Mouse (Mus musculus): ENCODE data around the gene Zbtb9. TPM values are rescaled to one million over a fixed set of nuclear protein-coding genes. Genes with fewer than 3 reads are reported as not detected.
A peak's percentile ranks its signal among the peaks of the same experiment; 100 is the strongest.

Zbtb9 gene
- polyA plus RNA-seq, 1 experiment = 10.4 TPM

- Histone ChIP-seq H3K4me1 (ENCODE audit: control insufficient read depth, insufficient read depth, low read length) (peaks cover 34% of the 10 kb centered on the region), H3K27ac (ENCODE audit: insufficient read depth, low read depth, low read length) (no peak overlapping the region), H3K4me3 (ENCODE audit: insufficient read depth, low read length) (no peak overlapping the region)
- TF ChIP-seq CTCF (IDR thresholded peaks at IDR 0.05; ENCODE audit: low read depth, low read length) = no peak
- TF ChIP-seq POLR2A (IDR thresholded peaks at IDR 0.05; ENCODE audit: borderline replicate concordance, low read depth, low read length) = no peak
These were observed 75.7 kb downstream of the Zbtb9 start for GRCm38 (mm10) chr17:27048445-27049239.

GRCm38 (mm10) chr17:27050853-27051252 lies 77.9 kb downstream of the Zbtb9 start:
- Histone ChIP-seq H3K4me3 (ENCODE audit: insufficient read depth, low read length) (no peak overlapping the region), H3K4me1 (ENCODE audit: control insufficient read depth, insufficient read depth, low read length) (peaks cover 33% of the 10 kb centered on the region), H3K27ac (ENCODE audit: insufficient read depth, low read depth, low read length) (no peak overlapping the region)
- TF ChIP-seq CTCF (IDR thresholded peaks at IDR 0.05; ENCODE audit: low read depth, low read length) (no peak), POLR2A (IDR thresholded peaks at IDR 0.05; ENCODE audit: borderline replicate concordance, low read depth, low read length) (no peak)

DNA sequence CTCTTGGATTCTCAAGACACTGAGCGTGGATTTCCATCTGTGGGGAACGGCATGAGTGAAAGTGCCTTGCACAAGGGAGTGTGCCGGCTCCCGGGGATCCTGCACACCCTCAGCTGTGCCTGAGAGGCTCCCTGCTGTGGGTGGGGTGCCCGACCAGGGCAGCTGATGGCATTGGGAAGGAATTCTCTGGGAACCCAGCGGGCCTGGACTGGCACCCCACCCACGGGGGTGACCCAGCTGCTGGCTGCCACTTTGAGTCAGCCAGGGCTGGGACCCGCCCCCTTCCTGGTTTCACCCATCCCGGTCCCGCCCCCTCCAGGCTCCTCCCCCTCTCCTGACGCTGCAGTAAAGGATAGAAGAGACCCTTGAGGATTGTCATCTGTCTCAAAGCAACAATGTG lies 78.5 kb downstream of the Zbtb9 start:
- TF ChIP-seq CTCF (IDR thresholded peaks at IDR 0.05; ENCODE audit: low read depth, low read length) (no peak), POLR2A (IDR thresholded peaks at IDR 0.05; ENCODE audit: borderline replicate concordance, low read depth, low read length) (no peak)
- Histone ChIP-seq H3K27ac (ENCODE audit: insufficient read depth, low read depth, low read length) (no peak overlapping the region), H3K4me1 (ENCODE audit: control insufficient read depth, insufficient read depth, low read length) (peaks cover 30% of the 10 kb centered on the region), H3K4me3 (ENCODE audit: insufficient read depth, low read length) (no peak overlapping the region)

DNA sequence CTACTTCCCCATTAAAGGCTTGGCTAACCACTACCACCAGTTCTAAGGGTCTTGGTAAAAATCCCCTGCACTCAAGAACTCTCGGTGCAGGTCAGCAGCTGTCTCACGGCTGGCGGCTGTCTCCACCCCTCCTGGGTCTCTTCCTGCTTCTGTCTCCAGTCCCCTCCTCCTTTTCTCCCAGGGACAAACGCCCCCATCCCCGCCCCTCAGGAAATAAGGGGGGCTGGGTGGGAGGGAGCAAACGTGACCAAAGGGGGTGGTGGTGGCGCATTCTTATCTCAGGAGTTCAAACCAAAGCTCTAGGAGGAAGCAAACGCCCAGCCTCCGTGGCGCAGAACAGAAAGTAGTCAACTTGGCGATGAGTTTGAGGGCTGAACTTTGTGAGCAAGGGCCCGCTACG lies 83.2 kb downstream of the Zbtb9 start:
- peak overlapping the region; percentile 75 for H3K4me3 ChIP-seq (ENCODE audit: insufficient read depth, low read length)
- H3K4me1 ChIP-seq (ENCODE audit: control insufficient read depth, insufficient read depth, low read length) = peaks cover 28% of the 10 kb centered on the region
- peak overlapping the region; percentile 64 for H3K27ac ChIP-seq (ENCODE audit: insufficient read depth, low read depth, low read length)
- no peak for TF ChIP-seq CTCF (IDR thresholded peaks at IDR 0.05; ENCODE audit: low read depth, low read length)
- TF ChIP-seq POLR2A (IDR thresholded peaks at IDR 0.05; ENCODE audit: borderline replicate concordance, low read depth, low read length) = no peak

- Histone ChIP-seq H3K27ac (ENCODE audit: insufficient read depth, low read depth, low read length) (peak within 1 kb of the TSS; percentile 64), H3K4me3 (ENCODE audit: insufficient read depth, low read length) (peak within 1 kb of the TSS; percentile 75), H3K4me1 (ENCODE audit: control insufficient read depth, insufficient read depth, low read length) (peaks cover 22% of the 10 kb centered on the region)
- TF ChIP-seq CTCF (IDR thresholded peaks at IDR 0.05; ENCODE audit: low read depth, low read length) (no peak), POLR2A (IDR thresholded peaks at IDR 0.05; ENCODE audit: borderline replicate concordance, low read depth, low read length) (no peak)
These were observed 84.0 kb downstream of the Zbtb9 start, which contains the start of gene Itpr3 for GRCm38 (mm10) chr17:27056812-27057516. Gene Itpr3, plus strand, starts transcription at chr17:27057304.

DNA sequence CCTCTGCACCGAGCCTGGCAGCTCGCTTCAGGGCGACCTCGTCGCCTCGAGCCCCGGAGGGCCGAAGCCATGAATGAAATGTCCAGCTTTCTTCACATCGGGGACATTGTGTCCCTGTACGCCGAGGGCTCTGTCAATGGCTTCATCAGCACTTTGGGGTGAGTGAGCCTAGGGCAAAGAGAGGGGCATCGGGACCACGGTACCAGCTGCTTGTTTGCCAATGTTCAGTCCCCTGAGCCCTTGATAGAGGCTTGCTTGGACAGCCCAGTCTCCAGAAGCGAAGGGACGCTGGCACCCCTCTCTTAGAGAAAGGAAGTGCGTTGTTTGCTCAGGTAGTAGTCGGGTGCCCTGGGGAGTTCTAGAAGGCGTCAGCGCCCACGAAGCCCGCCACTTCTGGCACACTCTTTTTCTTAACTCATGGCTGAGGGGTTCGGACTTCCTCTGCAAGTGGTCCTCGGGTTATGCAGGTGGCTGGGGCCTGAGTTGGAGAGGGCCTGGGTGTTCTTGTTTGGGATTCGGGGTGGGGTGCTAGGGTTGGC lies 84.6 kb downstream of the Zbtb9 start:
- Histone ChIP-seq H3K4me1 (ENCODE audit: control insufficient read depth, insufficient read depth, low read length) (peaks cover 21% of the 10 kb centered on the region), H3K27ac (ENCODE audit: insufficient read depth, low read depth, low read length) (peak overlapping the region; percentile 11; the same call in 1 of the 2 replicates), H3K4me3 (ENCODE audit: insufficient read depth, low read length) (peak overlapping the region; percentile 75)
- TF ChIP-seq POLR2A (IDR thresholded peaks at IDR 0.05; ENCODE audit: borderline replicate concordance, low read depth, low read length) = no peak
- TF ChIP-seq CTCF (IDR thresholded peaks at IDR 0.05; ENCODE audit: low read depth, low read length) = no peak

Other genes with a start within 250 kb of the Zbtb9 start
- 25.0 and 25.5 TPM in 2 replicates for gene Bnip1, start 192.1 kb upstream of the Zbtb9 start, polyA plus RNA-seq (2012; ENCODE audit: insufficient read depth, insufficient read length, missing spikeins)
- not detected in 2 replicates for gene Nkx2-5, start 128.2 kb upstream of the Zbtb9 start, polyA plus RNA-seq (2012; ENCODE audit: insufficient read depth, insufficient read length, missing spikeins)
- 8.3 and 11.0 TPM in 2 replicates for gene Kifc5b, start 56.1 kb upstream of the Zbtb9 start, polyA plus RNA-seq (2012; ENCODE audit: insufficient read depth, insufficient read length, missing spikeins)
- 32.1 and 34.3 TPM in 2 replicates for gene Phf1, start 40.1 kb upstream of the Zbtb9 start, polyA plus RNA-seq (2012; ENCODE audit: insufficient read depth, insufficient read length, missing spikeins)
- gene Cuta, start 33.6 kb upstream of the Zbtb9 start, polyA plus RNA-seq (2012; ENCODE audit: insufficient read depth, insufficient read length, missing spikeins) = 120 and 134 TPM in 2 replicates
- 2.4 and 3.5 TPM in 2 replicates for gene Syngap1, start 31.9 kb upstream of the Zbtb9 start, polyA plus RNA-seq (2012; ENCODE audit: insufficient read depth, insufficient read length, missing spikeins)
- 60.8 and 83.0 TPM in 2 replicates for gene Bak1, start 55.8 kb downstream of the Zbtb9 start, polyA plus RNA-seq (2012; ENCODE audit: insufficient read depth, insufficient read length, missing spikeins)
- gene Itpr3, start 84.1 kb downstream of the Zbtb9 start, polyA plus RNA-seq (2012; ENCODE audit: insufficient read depth, insufficient read length, missing spikeins) = 3.1 and 3.5 TPM in 2 replicates
- 75.5 and 91.6 TPM in 2 replicates for gene Uqcc2, start 160.7 kb downstream of the Zbtb9 start, polyA plus RNA-seq (2012; ENCODE audit: insufficient read depth, insufficient read length, missing spikeins)
- not detected in 2 replicates for gene Ip6k3, start 194.6 kb downstream of the Zbtb9 start, polyA plus RNA-seq (2012; ENCODE audit: insufficient read depth, insufficient read length, missing spikeins)
- 42.8 and 52.7 TPM in 2 replicates for gene Lemd2, start 231.3 kb downstream of the Zbtb9 start, polyA plus RNA-seq (2012; ENCODE audit: insufficient read depth, insufficient read length, missing spikeins)